Mouse (Mus musculus) embryonic facial prominence, embryonic 11.5 days (tissue): ENCODE measurements around the gene Borcs8. TPM values are rescaled to one million over a fixed set of nuclear protein-coding genes. Genes with fewer than 3 reads are reported as not detected.

Source experiments
- ATAC-seq: fragments of 200-750 bp; cut with Nextera tagmentation; replicated peaks from 2 replicates; pipeline ENCODE4 v1.8.0; 2017; ENCODE audit warnings: low read depth; ENCODE audit not compliant: insufficient number of reproducible peaks, low FRiP score, low TSS enrichment
- DNase-seq: peaks from one replicate; pipeline ENCODE4 v3.0.0-alpha.2; 2015; ENCODE audit warnings: low spot score
- H3K27ac ChIP-seq: fragments of 300-500 bp; sonication (generic); replicated peaks from 2 replicates; pipeline ENCODE4 v1.5.1; 2014; ENCODE audit warnings: mild to moderate bottlenecking, low read depth, low read length, control low read depth
- H3K27me3 ChIP-seq: fragments of 300-500 bp; sonication (generic); 2 replicates; pipeline ENCODE4 v1.6.1; 2014; ENCODE audit warnings: mild to moderate bottlenecking, low read length, moderate library complexity, mixed read lengths; ENCODE audit not compliant: control insufficient read depth, insufficient read depth
- H3K36me3 ChIP-seq: fragments of 300-500 bp; sonication (generic); replicated peaks from 2 replicates; pipeline ENCODE4 v1.6.1; 2014; ENCODE audit warnings: low read depth, mild to moderate bottlenecking, low read length, moderate library complexity, mixed read lengths; ENCODE audit not compliant: control insufficient read depth, insufficient read depth
- H3K4me1 ChIP-seq: fragments of 300-500 bp; sonication (generic); 2 replicates; pipeline ENCODE4 v1.6.1; 2014; ENCODE audit warnings: low read length, mixed read lengths; ENCODE audit not compliant: control insufficient read depth, insufficient read depth
- H3K4me2 ChIP-seq: fragments of 300-500 bp; sonication (generic); 2 replicates; pipeline ENCODE4 v1.6.1; 2014; ENCODE audit warnings: low read depth, mild to moderate bottlenecking, control low read depth, low read length, moderate library complexity
- H3K4me3 ChIP-seq: fragments of 300-500 bp; sonication (generic); 2 replicates; pipeline ENCODE4 v1.5.1; 2014; ENCODE audit warnings: low read depth, low read length, control low read depth
- H3K9ac ChIP-seq: fragments of 300-500 bp; sonication (generic); replicated peaks from 2 replicates; pipeline ENCODE4 v1.6.1; 2014; ENCODE audit warnings: mild to moderate bottlenecking, control low read depth, low read length
- H3K9me3 ChIP-seq: fragments of 300-500 bp; sonication (generic); replicated peaks from 2 replicates; pipeline ENCODE4 v1.6.1; 2016; ENCODE audit warnings: mild to moderate bottlenecking, low read length, inconsistent platforms, mixed read lengths; ENCODE audit not compliant: control insufficient read depth
- WGBS: fragments of 180-500 bp; shearing (Covaris S2); extraction: QIAGEN DNeasy Blood & Tissue Kit; methylation state at CpG from one replicate; pipeline ENCODE4 v1.1.7; 2014; 5-methylcytosine and 5-hydroxymethylcytosine counted together
- microRNA-seq: library from miRNA; unstranded; fragments of <30 nt; microRNA quantifications from one replicate; pipeline ENCODE4, GENCODE M21; 2016; ENCODE audit warnings: borderline number of aligned reads
- polyA plus RNA-seq: library from polyadenylated mRNA; unstranded; fragments of >200 nt; fragmentation: Nextera tagmentation; extraction: Ambion mirVana; gene quantifications from 2 replicates; pipeline ENCODE4 v1.2.1, GENCODE M21; 2014

Gene Borcs8
- polyA plus RNA-seq, 1 experiment from 2014 or later, result 40.4 TPM

- Histone ChIP-seq H3K4me1 (no peaks in the 10 kb centered on the region), H3K9ac (no peak overlapping the region), H3K36me3 (no peaks in the 10 kb centered on the region), H3K4me2 (no peak overlapping the region), H3K27ac (no peak overlapping the region), H3K27me3 (no peaks in the 10 kb centered on the region), H3K9me3 (no peaks in the 10 kb centered on the region), H3K4me3 (no peak overlapping the region)
- DNase-seq (no peak), ATAC-seq (no peak)
- WGBS, result 70% methylated on average over 7 of the region's 7 CpGs
These were observed 49.4 kb downstream of the Borcs8 start for GRCm38 (mm10) chr8:70188707-70189106.

- H3K4me2 ChIP-seq, result no peak overlapping the region
- no peaks in the 10 kb centered on the region for H3K36me3 ChIP-seq
- DNase-seq (no peak), ATAC-seq (no peak)
- no peak overlapping the region for H3K9ac ChIP-seq
- no peak overlapping the region for H3K27ac ChIP-seq
- H3K27me3 ChIP-seq, result no peaks in the 10 kb centered on the region
- H3K4me3 ChIP-seq, result no peak overlapping the region
- no peaks in the 10 kb centered on the region for H3K9me3 ChIP-seq
- WGBS, result 69% methylated on average over 5 of the region's 5 CpGs
- no peaks in the 10 kb centered on the region for H3K4me1 ChIP-seq
These were observed 53.9 kb downstream of the Borcs8 start for GRCm38 (mm10) chr8:70193238-70193637.

- DNase-seq (no peak), ATAC-seq (no peak)
- no peak overlapping the region for H3K4me3 ChIP-seq
- H3K9ac ChIP-seq, result no peak overlapping the region
- no peaks in the 10 kb centered on the region for H3K36me3 ChIP-seq
- 74% methylated on average over 3 of the region's 3 CpGs for WGBS
- no peak overlapping the region for H3K27ac ChIP-seq
- H3K4me1 ChIP-seq, result no peaks in the 10 kb centered on the region
- no peaks in the 10 kb centered on the region for H3K9me3 ChIP-seq
- H3K27me3 ChIP-seq, result no peaks in the 10 kb centered on the region
- H3K4me2 ChIP-seq, result no peak overlapping the region
These were observed 54.9 kb downstream of the Borcs8 start for GRCm38 (mm10) chr8:70194191-70194590.

- 80% methylated on average over 2 of the region's 2 CpGs for WGBS
- Histone ChIP-seq H3K9me3 (no peaks in the 10 kb centered on the region), H3K27ac (no peak overlapping the region), H3K4me3 (no peak overlapping the region), H3K27me3 (no peaks in the 10 kb centered on the region), H3K36me3 (no peaks in the 10 kb centered on the region), H3K4me2 (no peak overlapping the region), H3K4me1 (no peaks in the 10 kb centered on the region), H3K9ac (no peak overlapping the region)
- DNase-seq, result no peak
- no peak for ATAC-seq
These were observed 56.5 kb downstream of the Borcs8 start for GRCm38 (mm10) chr8:70195762-70196161.

Small RNA genes lying within 50 kb of the gene (microRNA-seq; reads per million reads assigned to microRNA genes)
- gene Mir7066, result not detected

Other genes starting within 250 kb of the Borcs8 start
- 3.2 and 3.7 TPM in 2 replicates for gene Tssk6, start 237.3 kb upstream of the Borcs8 start, polyA plus RNA-seq
- 158 and 165 TPM in 2 replicates for gene Ndufa13, start 236.9 kb upstream of the Borcs8 start, polyA plus RNA-seq
- 3.6 TPM in 2 replicates for gene Yjefn3, start 236.8 kb upstream of the Borcs8 start, polyA plus RNA-seq
- 64.4 and 78.8 TPM in 2 replicates for gene Gatad2a, start 143.1 kb upstream of the Borcs8 start, polyA plus RNA-seq
- 44.8 and 47.8 TPM in 2 replicates for gene Mau2, start 96.8 kb upstream of the Borcs8 start, polyA plus RNA-seq
- 29.1 and 32.1 TPM in 2 replicates for gene Sugp1, start 96.7 kb upstream of the Borcs8 start, polyA plus RNA-seq
- 0.34 and 0.72 TPM in 2 replicates for gene Tm6sf2, start 66.6 kb upstream of the Borcs8 start, polyA plus RNA-seq
- gene Hapln4, start 56.0 kb upstream of the Borcs8 start, polyA plus RNA-seq, result 0.07 TPM in 1 of 2 replicates, not detected in the other
- gene Ncan, start 18.6 kb upstream of the Borcs8 start, polyA plus RNA-seq, result 6.4 and 7.3 TPM in 2 replicates
- gene Nr2c2ap, start 8.2 kb upstream of the Borcs8 start, polyA plus RNA-seq, result 19.2 and 19.5 TPM in 2 replicates
- 17.0 and 18.3 TPM in 2 replicates for gene Rfxank, start 345 bp upstream of the Borcs8 start, polyA plus RNA-seq
- gene Mef2b, start 212 bp downstream of the Borcs8 start, polyA plus RNA-seq, result 0.45 and 0.64 TPM in 2 replicates
- 26.2 and 29.8 TPM in 2 replicates for gene Tmem161a, start 32.9 kb downstream of the Borcs8 start, polyA plus RNA-seq
- gene Slc25a42, start 72.8 kb downstream of the Borcs8 start, polyA plus RNA-seq, result 1.3 and 1.4 TPM in 2 replicates
- gene Sugp2, start 94.7 kb downstream of the Borcs8 start, polyA plus RNA-seq, result 31.4 and 34.0 TPM in 2 replicates
- 21.9 and 28.4 TPM in 2 replicates for gene Armc6, start 95.0 kb downstream of the Borcs8 start, polyA plus RNA-seq
- 48.9 and 52.9 TPM in 2 replicates for gene Homer3, start 143.3 kb downstream of the Borcs8 start, polyA plus RNA-seq
- 51.4 and 52.5 TPM in 2 replicates for gene Ddx49, start 163.0 kb downstream of the Borcs8 start, polyA plus RNA-seq
- gene Cope, start 163.0 kb downstream of the Borcs8 start, polyA plus RNA-seq, result 220 and 271 TPM in 2 replicates
- gene Cers1, start 176.3 kb downstream of the Borcs8 start, polyA plus RNA-seq, result 3.9 and 4.0 TPM in 2 replicates
- 0.22 and 3.1 TPM in 2 replicates for gene Gdf1, start 190.3 kb downstream of the Borcs8 start, polyA plus RNA-seq
- gene Upf1, start 213.8 kb downstream of the Borcs8 start, polyA plus RNA-seq, result 20.4 and 21.0 TPM in 2 replicates
- 0.17 TPM in 1 of 2 replicates, not detected in the other for gene Comp, start 234.1 kb downstream of the Borcs8 start, polyA plus RNA-seq